Mouse (Mus musculus) hindbrain, postnatal 0 days (tissue): ENCODE data around the gene Hspbap1. TPM values are rescaled to one million over a fixed set of nuclear protein-coding genes. Genes with fewer than 3 reads are reported as not detected.

Experiments used
- ATAC-seq: fragments of 200-750 bp; cut with Nextera tagmentation; 2 replicates; pipeline ENCODE4 v1.8.0; 2017; ENCODE audit warnings: mild to moderate bottlenecking, moderate TSS enrichment, moderate library complexity
- DNase-seq: peaks from one replicate; pipeline ENCODE4 v3.0.0-alpha.2; 2015; ENCODE audit warnings: low spot score
- H3K27ac ChIP-seq: fragments of 300-500 bp; sonication (generic); 2 replicates; pipeline ENCODE4 v1.5.1; 2014; ENCODE audit warnings: mild to moderate bottlenecking
- H3K27me3 ChIP-seq: fragments of 300-500 bp; sonication (generic); 2 replicates; pipeline ENCODE4 v1.6.1; 2014; ENCODE audit warnings: low read length, mixed read lengths; ENCODE audit not compliant: insufficient read depth
- H3K36me3 ChIP-seq: fragments of 300-500 bp; sonication (generic); 2 replicates; pipeline ENCODE4 v1.6.1; 2014; ENCODE audit warnings: low read length, mixed read lengths; ENCODE audit not compliant: insufficient read depth
- H3K4me1 ChIP-seq: fragments of 300-500 bp; sonication (generic); 2 replicates; pipeline ENCODE4 v1.6.1; 2014; ENCODE audit warnings: antibody characterized with exemption, low read length, mixed read lengths; ENCODE audit not compliant: insufficient read depth
- H3K4me2 ChIP-seq: fragments of 300-500 bp; sonication (generic); 2 replicates; pipeline ENCODE4 v1.6.1; 2014; ENCODE audit warnings: low read depth, mild to moderate bottlenecking, low read length, moderate library complexity, mixed read lengths
- H3K4me3 ChIP-seq: fragments of 300-500 bp; sonication (generic); 2 replicates; pipeline ENCODE4 v1.5.1; 2014; ENCODE audit warnings: low read length
- H3K9ac ChIP-seq: fragments of 300-500 bp; sonication (generic); replicated peaks from 2 replicates; pipeline ENCODE4 v1.6.1; 2014; ENCODE audit warnings: mild to moderate bottlenecking, low read length, moderate library complexity, mixed read lengths
- H3K9me3 ChIP-seq: fragments of 300-500 bp; sonication (generic); 2 replicates; pipeline ENCODE4 v1.6.1; 2016; ENCODE audit warnings: low read length, mixed read lengths
- CTCF ChIP-seq: IDR thresholded peaks from 2 replicates; pipeline ENCODE4 v1.5.1; 2016; ENCODE audit warnings: antibody characterized with exemption, control low read depth, low read depth
- WGBS: fragments of 180-500 bp; shearing (Covaris S2); extraction: QIAGEN DNeasy Blood & Tissue Kit; methylation state at CpG from one replicate; pipeline ENCODE4 v1.1.7; 2014; 5-methylcytosine and 5-hydroxymethylcytosine counted together
- polyA plus RNA-seq: library from polyadenylated mRNA; unstranded; fragments of >200 nt; fragmentation: Nextera tagmentation; extraction: Ambion mirVana; gene quantifications from 2 replicates; pipeline ENCODE4 v1.2.1, GENCODE M21; 2015
- total RNA-seq: library from RNA; depleted of rRNA; stranded (reverse); fragments of >200 nt; gene quantifications from 2 replicates; pipeline ENCODE4 v1.2.3, GENCODE M21; 2014

The Hspbap1 gene
- total and polyA plus RNA-seq, 2 experiments from 2014 or later = 4.4 to 7.9 TPM

DNA sequence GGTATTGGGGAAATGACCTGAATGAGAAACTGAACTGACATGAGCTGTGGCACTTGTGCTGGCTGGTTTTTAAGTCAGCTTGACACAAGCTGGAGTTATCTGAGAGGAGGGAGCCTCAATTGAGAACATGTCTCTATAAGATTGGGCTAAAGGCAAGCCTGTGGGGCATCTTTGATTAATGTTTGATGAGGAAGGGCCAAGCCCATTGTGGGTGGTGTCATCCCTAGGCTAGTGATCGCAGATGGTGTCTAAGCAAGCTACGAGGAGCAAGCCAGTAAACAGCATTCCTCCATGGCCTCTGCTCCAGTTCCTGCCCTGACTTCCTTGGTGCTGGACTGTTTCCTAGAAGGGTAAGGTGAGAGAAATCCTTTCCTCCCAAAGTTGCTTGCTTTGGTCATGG is 38.7 kb downstream of the Hspbap1 start:
- Histone ChIP-seq H3K4me1 (no peaks in the 10 kb centered on the region), H3K4me3 (no peak overlapping the region), H3K4me2 (no peak overlapping the region), H3K27me3 (no peaks in the 10 kb centered on the region), H3K27ac (no peak overlapping the region), H3K9ac (no peak overlapping the region), H3K36me3 (no peaks in the 10 kb centered on the region), H3K9me3 (no peaks in the 10 kb centered on the region)
- DNase-seq = no peak
- WGBS = 92% methylated on average over 2 of the region's 2 CpGs
- TF ChIP-seq CTCF = no peak
- ATAC-seq = no peak

DNA sequence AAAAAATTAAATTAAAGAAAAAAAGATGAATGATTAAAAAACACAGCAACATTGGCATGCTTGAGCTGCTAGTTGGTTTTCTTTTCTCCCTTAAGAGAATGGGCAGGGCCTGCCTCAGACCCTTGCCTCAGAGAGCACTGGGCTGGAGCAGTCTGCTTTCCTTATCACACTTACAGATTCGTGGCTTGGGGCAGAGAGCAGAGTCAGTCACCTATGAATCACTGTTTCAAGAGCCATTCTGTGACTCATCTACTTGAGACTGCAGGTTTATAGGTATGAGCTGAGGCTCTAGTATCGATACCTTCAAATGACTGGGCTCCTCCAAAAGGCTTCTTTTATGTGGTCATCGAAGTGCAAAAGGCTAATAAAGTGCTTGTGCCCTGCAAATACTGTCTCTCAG is 42.9 kb downstream of the Hspbap1 start:
- H3K9ac ChIP-seq = no peak overlapping the region
- no peaks in the 10 kb centered on the region for H3K4me1 ChIP-seq
- H3K27me3 ChIP-seq = no peaks in the 10 kb centered on the region
- WGBS = 87% methylated on average over 3 of the region's 3 CpGs
- DNase-seq (no peak), ATAC-seq (no peak)
- no peak overlapping the region for H3K4me3 ChIP-seq
- no peaks in the 10 kb centered on the region for H3K36me3 ChIP-seq
- H3K9me3 ChIP-seq = no peaks in the 10 kb centered on the region
- no peak overlapping the region for H3K27ac ChIP-seq
- H3K4me2 ChIP-seq = no peak overlapping the region
- no peak for TF ChIP-seq CTCF

GRCm38 (mm10) chr16:35817255-35818089 is 47.3 kb downstream of the Hspbap1 start:
- no peaks in the 10 kb centered on the region for H3K27me3 ChIP-seq
- no peaks in the 10 kb centered on the region for H3K9me3 ChIP-seq
- WGBS = 30% methylated on average over 13 of the region's 13 CpGs
- TF ChIP-seq CTCF = peak; percentile 100
- no peak overlapping the region for H3K9ac ChIP-seq
- no peak overlapping the region for H3K27ac ChIP-seq
- no peak overlapping the region for H3K4me2 ChIP-seq
- H3K4me3 ChIP-seq = no peak overlapping the region
- peak; percentile 87 for DNase-seq
- ATAC-seq = peak; percentile 92
- no peaks in the 10 kb centered on the region for H3K4me1 ChIP-seq
- peaks cover 4% of the 10 kb centered on the region; the same call in 1 of the 2 replicates for H3K36me3 ChIP-seq

DNA sequence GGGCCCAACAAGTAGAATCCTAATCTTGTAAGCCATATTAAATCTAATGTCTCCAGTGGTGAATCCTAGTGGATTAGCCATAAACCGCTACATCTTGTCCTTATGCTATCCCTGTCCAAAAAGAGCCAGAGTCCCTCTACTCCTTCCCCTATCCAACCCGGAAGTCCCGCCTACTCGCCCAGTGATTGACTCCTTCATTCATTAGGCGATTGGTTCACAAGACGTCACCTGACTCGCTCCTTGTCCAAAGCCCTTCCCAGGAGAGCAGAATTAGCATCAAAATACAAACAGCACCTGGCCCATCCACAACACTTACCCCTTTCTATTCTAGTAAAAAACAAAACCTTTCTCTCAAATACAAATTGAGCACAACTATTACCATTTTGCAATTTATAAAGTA is 59.8 kb downstream of the Hspbap1 start:
- Histone ChIP-seq H3K27me3 (no peaks in the 10 kb centered on the region), H3K9me3 (no peaks in the 10 kb centered on the region), H3K4me3 (no peak overlapping the region), H3K36me3 (no peaks in the 10 kb centered on the region; the same call in 1 of the 2 replicates), H3K27ac (no peak overlapping the region), H3K4me1 (no peaks in the 10 kb centered on the region), H3K4me2 (no peak overlapping the region), H3K9ac (no peak overlapping the region)
- WGBS = 29% methylated on average over 7 of the region's 7 CpGs
- TF ChIP-seq CTCF = no peak
- no peak for ATAC-seq
- no peak for DNase-seq

GRCm38 (mm10) chr16:35832926-35833325 is 62.8 kb downstream of the Hspbap1 start:
- Histone ChIP-seq H3K36me3 (no peaks in the 10 kb centered on the region), H3K4me1 (no peaks in the 10 kb centered on the region), H3K4me2 (no peak overlapping the region), H3K9me3 (no peaks in the 10 kb centered on the region), H3K4me3 (no peak overlapping the region), H3K9ac (no peak overlapping the region), H3K27me3 (no peaks in the 10 kb centered on the region), H3K27ac (no peak overlapping the region)
- DNase-seq (no peak), ATAC-seq (no peak)
- no peak for TF ChIP-seq CTCF
- WGBS = 83% methylated on average over 3 of the region's 3 CpGs

- Histone ChIP-seq H3K4me1 (no peaks in the 10 kb centered on the region), H3K27ac (no peak overlapping the region), H3K9ac (no peak overlapping the region), H3K9me3 (no peaks in the 10 kb centered on the region), H3K4me3 (no peak overlapping the region), H3K27me3 (no peaks in the 10 kb centered on the region), H3K4me2 (no peak overlapping the region), H3K36me3 (no peaks in the 10 kb centered on the region)
- ATAC-seq (no peak), DNase-seq (no peak)
- TF ChIP-seq CTCF = no peak
- WGBS = 85% methylated on average over 8 of the region's 8 CpGs
Measured at GRCm38 (mm10) chr16:35834653-35835052, 64.5 kb downstream of the Hspbap1 start.

DNA sequence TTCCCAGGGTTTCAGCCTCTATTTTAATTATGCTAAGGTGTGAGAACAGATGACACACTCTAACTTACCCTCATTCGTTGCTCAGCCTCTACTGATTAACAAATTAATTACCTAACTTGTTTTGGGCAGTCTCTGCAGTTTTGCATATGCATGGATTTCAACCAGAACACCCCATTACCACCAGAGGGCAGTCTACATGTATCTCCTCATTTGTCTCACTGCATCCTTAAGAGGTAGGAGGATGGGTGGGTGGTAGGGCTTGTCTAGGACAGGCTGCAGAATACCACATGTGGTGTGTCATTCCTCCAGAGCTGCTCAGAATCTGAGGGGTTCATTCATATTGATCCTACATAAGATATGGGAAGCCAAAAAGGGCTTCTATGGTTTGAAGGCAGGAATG is 69.5 kb downstream of the Hspbap1 start:
- Histone ChIP-seq H3K4me1 (no peaks in the 10 kb centered on the region), H3K36me3 (no peaks in the 10 kb centered on the region), H3K27ac (no peak overlapping the region), H3K4me2 (no peak overlapping the region), H3K9me3 (no peaks in the 10 kb centered on the region), H3K27me3 (no peaks in the 10 kb centered on the region), H3K4me3 (no peak overlapping the region), H3K9ac (no peak overlapping the region)
- WGBS = 23% methylated on average over 1 of the region's 1 CpGs
- peak; percentile 49 for DNase-seq
- ATAC-seq = no peak
- TF ChIP-seq CTCF = peak; percentile 67
